Mouse (Mus musculus) CH12.LX (cell line): ENCODE data around the gene Slc4a4. TPM values are rescaled to one million over a fixed set of nuclear protein-coding genes. Genes with fewer than 3 reads are reported as not detected.

Experiments
- DNase-seq: peaks from one replicate; pipeline ENCODE4 v3.0.0-alpha.2; 2013; ENCODE audit errors: extremely low read depth
- H3K27ac ChIP-seq: 2 replicates; pipeline ENCODE4 v1.5.1; 2012; ENCODE audit warnings: low read depth, mild to moderate bottlenecking, control low read depth, moderate library complexity; ENCODE audit not compliant: insufficient read depth
- H3K27me3 ChIP-seq: replicated peaks from 2 replicates; pipeline ENCODE3; 2012; ENCODE audit warnings: inconsistent platforms
- H3K36me3 ChIP-seq, 2 experiments: replicated peaks in 1 of 2; 2 replicates each; pipeline versions ENCODE3 to v1.6.1; 2012; ENCODE audit warnings: inconsistent platforms in 1 of 2, low read length in 1 of 2, mild to moderate bottlenecking in 1 of 2, mixed read lengths in 1 of 2, moderate library complexity in 1 of 2; ENCODE audit not compliant: control insufficient read depth in 1 of 2, insufficient read depth in 1 of 2
- H3K4me1 ChIP-seq, 2 experiments: 2 replicates each; pipeline ENCODE4 v1.6.1; 2012; ENCODE audit warnings: inconsistent platforms in 1 of 2, moderate library complexity in 1 of 2; ENCODE audit not compliant: insufficient read depth in 2 of 2, control insufficient read depth in 1 of 2
- H3K4me2 ChIP-seq: 2 replicates; pipeline ENCODE4 v1.6.1; 2012; ENCODE audit warnings: low read depth, mild to moderate bottlenecking, control low read depth; ENCODE audit not compliant: poor library complexity, insufficient read depth, severe bottlenecking
- H3K4me3 ChIP-seq, 3 experiments: fragments of 150-350 bp in 1 of 3; sonication (generic) in 1 of 3; replicated peaks in 1 of 3; 2 replicates each; pipeline versions ENCODE3 to v1.5.1; 2011 to 2012; ENCODE audit warnings: low read depth in 2 of 3, low read length in 2 of 3, mild to moderate bottlenecking in 2 of 3, moderate library complexity in 2 of 3, control low read depth in 1 of 3, improper control_type of control experiment in 1 of 3, inconsistent platforms in 1 of 3, mixed read lengths in 1 of 3; ENCODE audit not compliant: poor library complexity in 1 of 3
- H3K79me2 ChIP-seq: replicated peaks from 2 replicates; pipeline ENCODE4 v1.6.1; 2012; ENCODE audit warnings: mild to moderate bottlenecking, moderate library complexity; ENCODE audit not compliant: control insufficient read depth, poor library complexity, insufficient read depth, severe bottlenecking; ENCODE audit errors: extremely low read depth
- H3K9ac ChIP-seq: 2 replicates; pipeline ENCODE4 v1.6.1; 2012; ENCODE audit warnings: low read depth, mild to moderate bottlenecking, control low read depth, moderate library complexity; ENCODE audit not compliant: insufficient read depth
- H3K9me3 ChIP-seq: replicated peaks from 2 replicates; pipeline ENCODE3; 2012; ENCODE audit warnings: low read length, inconsistent platforms, mixed read lengths
- BHLHE40 ChIP-seq: IDR thresholded peaks from 2 replicates; pipeline ENCODE4 v1.6.1; 2011; ENCODE audit warnings: mild to moderate bottlenecking, low read depth, low read length, improper control_type of control experiment
- CHD1 ChIP-seq: IDR thresholded peaks from 2 replicates; pipeline ENCODE4 v1.6.1; 2012; ENCODE audit warnings: low read depth, low read length, improper control_type of control experiment, inconsistent platforms
- CTCF ChIP-seq, 2 experiments: IDR thresholded peaks in 1 of 2; conservative IDR thresholded peaks in 1 of 2; 2 replicates each; pipeline ENCODE4 v1.5.1; 2011 to 2012; ENCODE audit warnings: low read depth in 2 of 2, low read length in 2 of 2, improper control_type of control experiment in 1 of 2, inconsistent platforms in 1 of 2, mild to moderate bottlenecking in 1 of 2, moderate library complexity in 1 of 2
- EP300 ChIP-seq: IDR thresholded peaks from 2 replicates; pipeline ENCODE4 v1.6.1; 2011; ENCODE audit warnings: low read length, improper control_type of control experiment
- ETS1 ChIP-seq: conservative IDR thresholded peaks from 2 replicates; pipeline ENCODE4 v1.6.1; 2012; ENCODE audit warnings: low read depth, mild to moderate bottlenecking, inconsistent platforms, low read length, improper control_type of control experiment, moderate library complexity
- GABPA ChIP-seq: IDR thresholded peaks from 2 replicates; pipeline ENCODE4 v1.6.1; 2012; ENCODE audit warnings: low read depth, low read length, improper control_type of control experiment, inconsistent platforms; ENCODE audit not compliant: insufficient replicate concordance
- HCFC1 ChIP-seq: IDR thresholded peaks from 2 replicates; pipeline ENCODE4 v1.6.1; 2012; ENCODE audit warnings: low read depth, mild to moderate bottlenecking, inconsistent platforms, low read length, improper control_type of control experiment
- IRF4 ChIP-seq: IDR thresholded peaks from 2 replicates; pipeline ENCODE4 v1.6.1; 2014; ENCODE audit warnings: low read depth, mild to moderate bottlenecking, inconsistent platforms, low read length, improper control_type of control experiment
- JUN ChIP-seq: IDR thresholded peaks from 2 replicates; pipeline ENCODE4 v1.6.1; 2011; ENCODE audit warnings: low read depth, mild to moderate bottlenecking, low read length, improper control_type of control experiment, moderate library complexity; ENCODE audit not compliant: insufficient read depth
- JUND ChIP-seq: conservative IDR thresholded peaks from 2 replicates; pipeline ENCODE4 v1.6.1; 2011; ENCODE audit warnings: low read depth, low read length, improper control_type of control experiment
- KAT2A ChIP-seq: IDR thresholded peaks from 2 replicates; pipeline ENCODE4 v1.6.1; 2012; ENCODE audit warnings: low read length, improper control_type of control experiment, inconsistent platforms; ENCODE audit not compliant: insufficient replicate concordance
- MAFK ChIP-seq: IDR thresholded peaks from 2 replicates; pipeline ENCODE4 v1.6.1; 2011; ENCODE audit warnings: low read length, improper control_type of control experiment; ENCODE audit not compliant: insufficient replicate concordance
- MAX ChIP-seq: IDR thresholded peaks from 2 replicates; pipeline ENCODE4 v1.6.1; 2011; ENCODE audit warnings: low read length, improper control_type of control experiment
- MXI1 ChIP-seq: IDR thresholded peaks from 2 replicates; pipeline ENCODE4 v1.6.1; 2011; ENCODE audit warnings: mild to moderate bottlenecking, low read depth, low read length, improper control_type of control experiment
- MYC ChIP-seq: IDR thresholded peaks from 2 replicates; pipeline ENCODE4 v1.6.1; 2011; ENCODE audit warnings: low read depth, mild to moderate bottlenecking, improper control_type of control experiment, low read length
- NELFE ChIP-seq: IDR thresholded peaks from 2 replicates; pipeline ENCODE4 v1.6.1; 2011; ENCODE audit warnings: low read depth, low read length, improper control_type of control experiment
- NRF1 ChIP-seq: IDR thresholded peaks from 2 replicates; pipeline ENCODE4 v1.6.1; 2014; ENCODE audit warnings: low read depth, mild to moderate bottlenecking, inconsistent platforms, low read length, improper control_type of control experiment, moderate library complexity
- POLR2A ChIP-seq: IDR thresholded peaks from 2 replicates; pipeline ENCODE4 v1.6.1; 2011; ENCODE audit warnings: low read depth, mild to moderate bottlenecking, improper control_type of control experiment, low read length
- RAD21 ChIP-seq: IDR thresholded peaks from 2 replicates; pipeline ENCODE4 v1.6.1; 2011; ENCODE audit warnings: low read depth, mild to moderate bottlenecking, low read length, improper control_type of control experiment, moderate library complexity
- RCOR1 ChIP-seq: conservative IDR thresholded peaks from 2 replicates; pipeline ENCODE4 v1.6.1; 2012; ENCODE audit warnings: low read depth, mild to moderate bottlenecking, inconsistent platforms, low read length, improper control_type of control experiment
- SIN3A ChIP-seq: IDR thresholded peaks from 2 replicates; pipeline ENCODE4 v1.6.1; 2012; ENCODE audit warnings: low read length, improper control_type of control experiment, inconsistent platforms
- TBP ChIP-seq: conservative IDR thresholded peaks from 2 replicates; pipeline ENCODE4 v1.6.1; 2011; ENCODE audit warnings: low read depth, low read length, improper control_type of control experiment
- TCF12 ChIP-seq: IDR thresholded peaks from 2 replicates; pipeline ENCODE4 v1.6.1; 2014; ENCODE audit warnings: low read depth, mild to moderate bottlenecking, inconsistent platforms, low read length, improper control_type of control experiment
- UBTF ChIP-seq: IDR thresholded peaks from 2 replicates; pipeline ENCODE4 v1.6.1; 2012; ENCODE audit warnings: low read depth, mild to moderate bottlenecking, inconsistent platforms, low read length, improper control_type of control experiment, moderate library complexity
- USF1 ChIP-seq: IDR thresholded peaks from 2 replicates; pipeline ENCODE4 v1.6.1; 2014; ENCODE audit warnings: low read depth, mild to moderate bottlenecking, inconsistent platforms, low read length, improper control_type of control experiment
- USF2 ChIP-seq: conservative IDR thresholded peaks from 2 replicates; pipeline ENCODE4 v1.6.1; 2011; ENCODE audit warnings: low read depth, low read length, improper control_type of control experiment
- ZKSCAN1 ChIP-seq: IDR thresholded peaks from 2 replicates; pipeline ENCODE4 v1.6.1; 2012; ENCODE audit warnings: low read depth, inconsistent platforms, low read length, improper control_type of control experiment, borderline replicate concordance
- ZMIZ1 ChIP-seq: IDR thresholded peaks from 2 replicates; pipeline ENCODE4 v1.6.1; 2012; ENCODE audit warnings: low read depth, mild to moderate bottlenecking, inconsistent platforms, low read length, improper control_type of control experiment
- ZNF384 ChIP-seq: IDR thresholded peaks from 2 replicates; pipeline ENCODE4 v1.6.1; 2012; ENCODE audit warnings: low read depth, low read length, improper control_type of control experiment, inconsistent platforms
- dilution Hi-C: fragments of 300-500 bp; cut with MboI; formaldehyde crosslinking; loops from 2 replicates; pipeline ENCODE4 v1.14.3; 2020; ENCODE audit warnings: low sequenced_read_pairs; ENCODE audit not compliant: extremely low pct_unique_long_range_greater_than_20kb, extremely low pct_ligation_motif_present
- in situ Hi-C: fragments of 300-500 bp; cut with MboI; formaldehyde crosslinking; loops from 3 replicates; pipeline ENCODE4 v1.14.3; 2019; ENCODE audit warnings: low sequenced_read_pairs, low pct_ligation_motif_present, low pct_unique_long_range_greater_than_20kb, mixed read lengths
- polyA plus RNA-seq: library from polyadenylated mRNA; unstranded; fragments of >175 nt; gene quantifications from 2 replicates; pipeline ENCODE4 v1.2.1, GENCODE M21; 2012; ENCODE audit warnings: low read depth; ENCODE audit not compliant: insufficient read length
- total RNA-seq, 2 experiments: library from RNA; depleted of rRNA; stranded (reverse); fragments of 300-350 nt in 1 of 2; fragments of >200 nt in 1 of 2; gene quantifications; 2 replicates each; pipeline ENCODE4 v1.2.3; 2012 to 2014

Gene Slc4a4
- total and polyA plus RNA-seq, 3 experiments, result not detected

- Histone ChIP-seq H3K9me3 (no peaks in the 10 kb centered on the region), H3K79me2 (no peaks in the 10 kb centered on the region), H3K4me3 (no peak overlapping the region), H3K4me1 (no peaks in the 10 kb centered on the region), H3K27ac (no peak overlapping the region), H3K4me2 (no peak overlapping the region), H3K9ac (no peak overlapping the region), H3K36me3 (no peaks in the 10 kb centered on the region), H3K27me3 (no peaks in the 10 kb centered on the region)
- TF ChIP-seq ZMIZ1, result no peak
- no peak for TF ChIP-seq NRF1
- no peak for TF ChIP-seq HCFC1
- no peak for TF ChIP-seq RAD21
- no peak for TF ChIP-seq BHLHE40
- no peak for TF ChIP-seq TBP
- TF ChIP-seq SIN3A, result no peak
- TF ChIP-seq MAFK, result no peak
- TF ChIP-seq ETS1, result no peak
- no peak for TF ChIP-seq MAX
- TF ChIP-seq CTCF (conservative IDR thresholded peaks at IDR 0.05 in 1 of 2, IDR thresholded peaks at IDR 0.05 in 1 of 2; ENCODE audit: low read depth in 2 of 2, low read length in 2 of 2), result no peak
- no peak for TF ChIP-seq POLR2A
- TF ChIP-seq USF1, result no peak
- TF ChIP-seq GABPA, result no peak
- TF ChIP-seq MYC, result no peak
- dilution Hi-C loops, result no loop called here
- in situ Hi-C loops, result no loop called here
- no peak for DNase-seq
Observed at GRCm38 (mm10) chr5:89032647-89033046, 146.0 kb downstream of the Slc4a4 start.

- no peaks in the 10 kb centered on the region for H3K4me1 ChIP-seq
- no peaks in the 10 kb centered on the region for H3K9me3 ChIP-seq
- dilution Hi-C loops (no loop called here), in situ Hi-C loops (no loop called here)
- no peak overlapping the region for H3K4me3 ChIP-seq
- no peaks in the 10 kb centered on the region for H3K27me3 ChIP-seq
- DNase-seq, result no peak
- no peaks in the 10 kb centered on the region for H3K36me3 ChIP-seq
- no peak overlapping the region for H3K27ac ChIP-seq
- H3K4me2 ChIP-seq, result no peak overlapping the region
- TF ChIP-seq JUND, result no peak
- TF ChIP-seq MXI1, result no peak
- TF ChIP-seq MYC, result no peak
- TF ChIP-seq ZNF384, result no peak
- TF ChIP-seq ETS1, result no peak
- no peak for TF ChIP-seq RCOR1
- no peak for TF ChIP-seq TCF12
- TF ChIP-seq UBTF, result no peak
- TF ChIP-seq JUN, result no peak
- no peak for TF ChIP-seq NELFE
- no peak for TF ChIP-seq ZKSCAN1
- TF ChIP-seq EP300, result no peak
- no peak for TF ChIP-seq CHD1
- TF ChIP-seq USF2, result no peak
- TF ChIP-seq NRF1, result no peak
- no peak for TF ChIP-seq POLR2A
- TF ChIP-seq USF1, result no peak
- no peak for TF ChIP-seq KAT2A
- no peak for TF ChIP-seq IRF4
- TF ChIP-seq, all 38 proteins: peak for 0
- Histone ChIP-seq H3K79me2 (no peaks in the 10 kb centered on the region), H3K9ac (no peak overlapping the region)
Observed at GRCm38 (mm10) chr5:89033256-89033655, 146.6 kb downstream of the Slc4a4 start.
